Mouse (Mus musculus) embryonic fibroblast, embryonic 13.5 days (primary cell): Measurements from ENCODE around the gene Ccnjl.

Experiments used
- CTCF ChIP-seq: IDR thresholded peaks from 2 replicates; pipeline ENCODE4 v1.5.1; 2011; ENCODE audit warnings: mild to moderate bottlenecking, control low read depth, low read length, moderate library complexity, borderline replicate concordance; ENCODE audit not compliant: insufficient read depth
- POLR2A ChIP-seq: IDR thresholded peaks from 2 replicates; pipeline ENCODE4 v1.6.1; 2011; ENCODE audit warnings: low read depth, mild to moderate bottlenecking, control low read depth, low read length, moderate library complexity

- TF ChIP-seq CTCF (peak; percentile 83), POLR2A (no peak)
These were observed 35.9 kb upstream of the Ccnjl start for GRCm38 (mm10) chr11:43492663-43493062.
